8 mouse cellular contexts compared by ENCODE assay signal in genomic region chr3:60499718-60500450, GRCm38 (mm10). TPM values are rescaled to one million over a fixed set of nuclear protein-coding genes. Genes with fewer than 3 reads are reported as not detected.
DNase-seq lines count a peak whose midpoint lies in the region; ATAC-seq and TF ChIP-seq lines count a peak whose summit lies in the region.

No protein-coding gene starts in this region.

- TF ChIP-seq CTCF in lung, postnatal 0 days (IDR thresholded peaks at IDR 0.05) = no peak
- TF ChIP-seq CTCF in embryonic fibroblast, embryonic 13.5 days (IDR thresholded peaks at IDR 0.05; ENCODE audit: borderline replicate concordance, insufficient read depth, low read length) = no peak

- H3K9ac ChIP-seq in lung, postnatal 0 days (replicated peaks; ENCODE audit: low read depth) = no peak overlapping the region; the same call in 1 of the 2 replicates
- H3K9ac ChIP-seq in kidney, embryonic 15.5 days = peak overlapping the region; percentile 70
- H3K9ac ChIP-seq in neural tube, embryonic 11.5 days (ENCODE audit: low read length) = peak overlapping the region; percentile 96

- H3K4me2 ChIP-seq in lung, postnatal 0 days (replicated peaks; ENCODE audit: low read depth, low read length) = peak overlapping the region; percentile 75
- peak overlapping the region; percentile 72 for H3K4me2 ChIP-seq in kidney, embryonic 15.5 days
- H3K4me2 ChIP-seq in neural tube, embryonic 11.5 days (ENCODE audit: low read depth) = peak overlapping the region; percentile 74

- no peaks in the 10 kb centered on the region for H3K27me3 ChIP-seq in lung, postnatal 0 days (replicated peaks; ENCODE audit: insufficient read depth, low read length)
- H3K27me3 ChIP-seq in kidney, embryonic 15.5 days = no peaks in the 10 kb centered on the region
- H3K27me3 ChIP-seq in neural tube, embryonic 11.5 days (ENCODE audit: control insufficient read depth, insufficient read depth, low read length) = no peaks in the 10 kb centered on the region

- no peaks in the 10 kb centered on the region for H3K9me3 ChIP-seq in lung, postnatal 0 days (ENCODE audit: low read length)
- no peaks in the 10 kb centered on the region for H3K9me3 ChIP-seq in kidney, embryonic 15.5 days (replicated peaks)
- no peaks in the 10 kb centered on the region for H3K9me3 ChIP-seq in neural tube, embryonic 11.5 days (ENCODE audit: control insufficient read depth, low read length)

- peaks cover 25% of the 10 kb centered on the region; the same call in 1 of the 2 replicates for H3K4me1 ChIP-seq in lung, postnatal 0 days (ENCODE audit: insufficient read depth, low read depth, low read length)
- peaks cover 12% of the 10 kb centered on the region; the same call in 1 of the 2 replicates for H3K4me1 ChIP-seq in embryonic fibroblast, embryonic 13.5 days (ENCODE audit: control insufficient read depth, insufficient read depth, low read length)
- peaks cover 42% of the 10 kb centered on the region for H3K4me1 ChIP-seq in kidney, embryonic 15.5 days
- H3K4me1 ChIP-seq in neural tube, embryonic 11.5 days (ENCODE audit: control insufficient read depth, insufficient read depth, low read length) = 0 out of 2 replicates have a peak, but pooled peaks cover 7% of the 10 kb centered on the region

- DNase-seq in lung, postnatal 0 days (ENCODE audit: low spot score) = peak; percentile 64
- DNase-seq in lung, postnatal 14 days = no peak
- DNase-seq in neural tube, embryonic 11.5 days (ENCODE audit: low spot score) = no peak
- no peak for DNase-seq in adrenal gland, postnatal 14 days
- DNase-seq in gastrocnemius, postnatal 36 days = no peak

- H3K36me3 ChIP-seq in lung, postnatal 0 days (ENCODE audit: insufficient read depth, low read length) = no peaks in the 10 kb centered on the region
- no peaks in the 10 kb centered on the region for H3K36me3 ChIP-seq in kidney, embryonic 15.5 days
- H3K36me3 ChIP-seq in neural tube, embryonic 11.5 days (ENCODE audit: control insufficient read depth, insufficient read depth, low read length) = no peaks in the 10 kb centered on the region

- H3K27ac ChIP-seq in lung, postnatal 0 days (ENCODE audit: low read length) = peak overlapping the region; percentile 100
- peak overlapping the region; percentile 91 for H3K27ac ChIP-seq in embryonic fibroblast, embryonic 13.5 days (ENCODE audit: insufficient read depth, low read length)
- H3K27ac ChIP-seq in kidney, embryonic 15.5 days = peak overlapping the region; percentile 96
- no peak overlapping the region for H3K27ac ChIP-seq in neural tube, embryonic 11.5 days (ENCODE audit: low read depth, low read length)

- TF ChIP-seq EP300 in lung, postnatal 0 days (IDR thresholded peaks at IDR 0.05) = peak; percentile 78

- H3K4me3 ChIP-seq in lung, postnatal 0 days (ENCODE audit: low read depth, low read length) = peak overlapping the region; percentile 97
- peak overlapping the region; percentile 97 for H3K4me3 ChIP-seq in embryonic fibroblast, embryonic 13.5 days (ENCODE audit: insufficient read depth, low read length)
- peak overlapping the region; percentile 68 for H3K4me3 ChIP-seq in kidney, embryonic 15.5 days (replicated peaks)
- peak overlapping the region; percentile 78 for H3K4me3 ChIP-seq in neural tube, embryonic 11.5 days (ENCODE audit: low read depth, low read length)

- no peak for ATAC-seq in lung, postnatal 0 days
- peak; percentile 35 for ATAC-seq in kidney, embryonic 15.5 days (replicated peaks; ENCODE audit: low FRiP score)
- no peak for ATAC-seq in neural tube, embryonic 11.5 days (ENCODE audit: insufficient read depth, low FRiP score, low TSS enrichment)
- no peak for ATAC-seq in granulocyte monocyte progenitor cell, adult 5-6 weeks (replicated peaks; ENCODE audit: poor library complexity, severe bottlenecking)

- intact Hi-C loops in gastrocnemius, postnatal 36 days (cut with DNase I) = loop anchor here (5.0 kb wide), 1 partner anchor 87 kb away; no protein-coding TSS in a partner anchor

- 38% methylated on average over 7 of the region's 7 CpGs for WGBS in lung, postnatal 0 days
- 51% methylated on average over 7 of the region's 7 CpGs for WGBS in kidney, embryonic 15.5 days
- 55% methylated on average over 7 of the region's 7 CpGs for WGBS in neural tube, embryonic 11.5 days

- TF ChIP-seq POLR2A in embryonic fibroblast, embryonic 13.5 days (IDR thresholded peaks at IDR 0.05; ENCODE audit: low read depth, low read length) = peak; percentile 14; the same call in 1 of the 2 replicates

RNA-seq across cellular contexts. Expression of gene Mbnl1, which starts 27.3 kb away (rescaled TPM):
- 115 and 127 TPM in 2 replicates for polyA plus RNA-seq in lung, postnatal 0 days (2015; fragmentation: Nextera tagmentation; extraction: Ambion mirVana)
- 191 and 192 TPM in 2 replicates for polyA plus RNA-seq in embryonic fibroblast, embryonic 13.5 days (2011; ENCODE audit: insufficient read length, low read depth, missing spikeins)
- 78.8 and 89.4 TPM in 2 replicates for polyA plus RNA-seq in kidney, embryonic 15.5 days (2015; fragmentation: Nextera tagmentation; extraction: Ambion mirVana)
- polyA plus RNA-seq in neural tube, embryonic 11.5 days (2014; fragmentation: Nextera tagmentation; extraction: Ambion mirVana) = 56.1 and 57.7 TPM in 2 replicates
- total RNA-seq in adrenal gland, postnatal 14 days (2021) = 355 and 386 TPM in 2 replicates
- 100 to 1,000 TPM; 423 to 480 TPM for total RNA-seq in gastrocnemius, postnatal 36 days (2021)
- total RNA-seq in granulocyte monocyte progenitor cell, adult 5-6 weeks (2014; fragmentation: Nextera tagmentation) = 464 and 485 TPM in 2 replicates
- 524 and 651 TPM in 2 replicates for total RNA-seq in granulocyte monocyte progenitor cell, adult 5-6 weeks (2017)
